Mouse (Mus musculus): ENCODE measurements around the gene Tnfaip8l2. TPM values are rescaled to one million over a fixed set of nuclear protein-coding genes. Genes with fewer than 3 reads are reported as not detected.
A peak's percentile ranks its signal among the peaks of the same experiment; 100 is the strongest.

Gene Tnfaip8l2
- total and polyA plus RNA-seq, 2 experiments = 2.3 to 4.0 TPM

GRCm38 (mm10) chr3:95163419-95164255, 21.5 kb upstream of the Tnfaip8l2 start:
- Histone ChIP-seq H3K4me3 (ENCODE audit: insufficient read depth, low read depth, low read length) (no peak overlapping the region), H3K9ac (ENCODE audit: low read depth, low read length) (no peak overlapping the region), H3K36me3 (ENCODE audit: control insufficient read depth, insufficient read depth, low read length) (no peaks in the 10 kb centered on the region), H3K4me1 (ENCODE audit: control insufficient read depth, insufficient read depth, low read length) (peaks cover 3% of the 10 kb centered on the region), H3K27me3 (ENCODE audit: control insufficient read depth, insufficient read depth, low read length) (peaks cover 5% of the 10 kb centered on the region; the same call in 1 of the 2 replicates), H3K79me2 (ENCODE audit: control insufficient read depth, insufficient read depth, low read length) (no peaks in the 10 kb centered on the region), H3K27ac (replicated peaks; ENCODE audit: insufficient read depth, low read depth, low read length) (peak overlapping the region; percentile 25; the same call in 1 of the 2 replicates)
- DNase-seq (ENCODE audit: extremely low read depth, low read depth, low spot score) = peak; percentile 26
- 75% methylated on average over 11 of the region's 11 CpGs for WGBS
- TF ChIP-seq CTCF (IDR thresholded peaks at IDR 0.05; ENCODE audit: low read depth, low read length) (no peak), POLR2A (IDR thresholded peaks at IDR 0.05; ENCODE audit: extremely low read depth, insufficient read depth, low read length) (no peak)

GRCm38 (mm10) chr3:95162345-95162628, 20.1 kb upstream of the Tnfaip8l2 start:
- Histone ChIP-seq H3K36me3 (ENCODE audit: control insufficient read depth, insufficient read depth, low read length) (no peaks in the 10 kb centered on the region), H3K4me3 (ENCODE audit: insufficient read depth, low read depth, low read length) (no peak overlapping the region), H3K79me2 (ENCODE audit: control insufficient read depth, insufficient read depth, low read length) (no peaks in the 10 kb centered on the region), H3K4me1 (ENCODE audit: control insufficient read depth, insufficient read depth, low read length) (peaks cover 3% of the 10 kb centered on the region), H3K9ac (ENCODE audit: low read depth, low read length) (no peak overlapping the region), H3K27ac (replicated peaks; ENCODE audit: insufficient read depth, low read depth, low read length) (no peak overlapping the region), H3K27me3 (ENCODE audit: control insufficient read depth, insufficient read depth, low read length) (peaks cover 5% of the 10 kb centered on the region; the same call in 1 of the 2 replicates)
- no peak for DNase-seq (ENCODE audit: extremely low read depth, low read depth, low spot score)
- TF ChIP-seq POLR2A (IDR thresholded peaks at IDR 0.05; ENCODE audit: extremely low read depth, insufficient read depth, low read length) (no peak), CTCF (IDR thresholded peaks at IDR 0.05; ENCODE audit: low read depth, low read length) (no peak)
- 52% methylated on average over 2 of the region's 2 CpGs for WGBS

GRCm38 (mm10) chr3:95161618-95162344, 19.6 kb upstream of the Tnfaip8l2 start:
- Histone ChIP-seq H3K4me1 (ENCODE audit: control insufficient read depth, insufficient read depth, low read length) (peaks cover 3% of the 10 kb centered on the region), H3K27ac (replicated peaks; ENCODE audit: insufficient read depth, low read depth, low read length) (no peak overlapping the region), H3K36me3 (ENCODE audit: control insufficient read depth, insufficient read depth, low read length) (no peaks in the 10 kb centered on the region), H3K9ac (ENCODE audit: low read depth, low read length) (0 out of 2 replicates have a peak overlapping the region, but pooled peaks have one; percentile 25), H3K27me3 (ENCODE audit: control insufficient read depth, insufficient read depth, low read length) (peaks cover 5% of the 10 kb centered on the region; the same call in 1 of the 2 replicates), H3K79me2 (ENCODE audit: control insufficient read depth, insufficient read depth, low read length) (no peaks in the 10 kb centered on the region), H3K4me3 (ENCODE audit: insufficient read depth, low read depth, low read length) (peak overlapping the region; percentile 63)
- DNase-seq (ENCODE audit: extremely low read depth, low read depth, low spot score) = no peak
- 36% methylated on average over 9 of the region's 9 CpGs for WGBS
- TF ChIP-seq POLR2A (IDR thresholded peaks at IDR 0.05; ENCODE audit: extremely low read depth, insufficient read depth, low read length) = no peak
- TF ChIP-seq CTCF (IDR thresholded peaks at IDR 0.05; ENCODE audit: low read depth, low read length) = no peak

DNA sequence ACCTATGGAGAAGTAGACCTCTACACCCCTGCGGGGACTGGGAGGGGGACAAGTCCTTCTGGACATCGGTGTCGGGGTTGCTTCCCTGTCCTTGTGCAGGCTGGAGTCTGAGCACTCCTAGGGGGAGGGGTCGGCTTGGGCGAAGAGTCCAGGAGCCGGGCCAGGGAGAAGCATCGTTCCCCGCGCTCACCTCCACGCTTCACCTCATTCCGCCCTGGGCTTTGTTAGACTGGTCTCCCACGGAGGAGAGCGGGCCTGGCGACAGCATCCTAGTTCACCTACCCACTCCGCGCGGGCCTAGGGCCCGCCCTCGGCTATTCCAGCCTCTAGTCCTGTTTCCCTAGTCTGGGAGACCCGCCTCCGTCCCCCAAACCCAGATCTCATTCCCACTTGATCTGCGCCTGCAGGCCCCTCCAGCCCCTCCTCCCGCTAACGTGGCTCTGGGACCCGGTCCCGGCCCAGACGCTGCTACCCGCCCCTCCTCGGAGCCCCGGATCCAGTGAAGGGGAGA, 18.9 kb upstream of the Tnfaip8l2 start:
- Histone ChIP-seq H3K4me1 (ENCODE audit: control insufficient read depth, insufficient read depth, low read length) (peaks cover 3% of the 10 kb centered on the region), H3K27me3 (ENCODE audit: control insufficient read depth, insufficient read depth, low read length) (peaks cover 5% of the 10 kb centered on the region; the same call in 1 of the 2 replicates), H3K9ac (ENCODE audit: low read depth, low read length) (peak overlapping the region; percentile 6; the same call in 1 of the 2 replicates), H3K79me2 (ENCODE audit: control insufficient read depth, insufficient read depth, low read length) (no peaks in the 10 kb centered on the region), H3K27ac (replicated peaks; ENCODE audit: insufficient read depth, low read depth, low read length) (no peak overlapping the region), H3K4me3 (ENCODE audit: insufficient read depth, low read depth, low read length) (peak overlapping the region; percentile 63), H3K36me3 (ENCODE audit: control insufficient read depth, insufficient read depth, low read length) (no peaks in the 10 kb centered on the region)
- 9% methylated on average over 30 of the region's 30 CpGs for WGBS
- TF ChIP-seq POLR2A (IDR thresholded peaks at IDR 0.05; ENCODE audit: extremely low read depth, insufficient read depth, low read length) (no peak), CTCF (IDR thresholded peaks at IDR 0.05; ENCODE audit: low read depth, low read length) (no peak)
- no peak for DNase-seq (ENCODE audit: extremely low read depth, low read depth, low spot score)

DNA sequence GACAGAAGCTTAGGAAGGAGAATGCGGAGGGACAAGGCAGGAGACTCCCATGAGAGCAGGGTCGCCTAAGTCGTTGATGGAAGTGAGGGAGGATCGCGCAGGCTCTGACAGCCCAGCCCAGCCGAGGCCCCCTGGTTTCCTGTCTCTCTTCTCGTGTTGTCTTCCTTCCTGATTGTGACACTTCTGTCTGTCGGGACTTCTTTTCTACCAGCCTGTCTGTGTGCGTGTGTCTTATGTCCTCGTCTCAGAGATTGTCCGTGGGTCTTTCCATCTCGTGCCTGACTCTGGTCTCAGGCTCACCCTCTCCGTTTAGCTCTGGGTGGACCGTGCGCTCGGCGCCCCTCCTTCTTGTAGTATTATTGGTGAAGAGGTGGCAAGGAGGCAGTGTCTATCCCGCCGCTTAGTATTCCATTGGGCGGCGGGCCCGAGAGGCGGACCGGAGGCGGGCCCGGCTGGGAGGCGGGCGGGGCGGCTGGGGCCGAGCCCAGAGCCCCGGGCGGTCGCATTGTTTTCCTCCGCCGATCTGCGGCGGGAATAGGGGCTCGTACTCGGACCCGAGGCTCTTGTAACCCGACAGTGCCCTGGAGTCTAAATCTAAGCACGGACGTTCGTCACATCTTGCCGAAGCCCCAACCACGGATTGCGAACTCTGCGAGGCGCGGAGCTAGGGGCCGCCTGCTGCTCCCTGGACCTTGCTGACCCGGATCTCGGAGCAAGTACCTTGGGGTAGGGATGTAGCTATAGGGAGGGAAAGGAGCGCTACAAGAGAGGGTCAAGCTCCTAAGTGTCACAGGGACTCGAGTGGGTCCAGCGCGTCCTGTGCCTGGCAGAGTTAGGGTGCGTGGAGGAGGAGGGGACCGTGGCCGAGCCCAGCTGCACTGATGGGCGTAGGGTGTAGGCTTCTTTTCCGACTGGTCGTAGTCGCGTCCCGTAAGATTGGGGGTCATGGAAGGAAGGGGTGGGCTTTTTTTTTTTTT, 18.1 kb upstream of the Tnfaip8l2 start, which contains the start of gene Sema6c:
Sema6c (plus strand) TSS at position 471 of the 977 bp plus-strand sequence.
- 0 out of 2 replicates have a peak, but pooled peaks have one; percentile 5 for TF ChIP-seq POLR2A (IDR thresholded peaks at IDR 0.05; ENCODE audit: extremely low read depth, insufficient read depth, low read length)
- no peak for TF ChIP-seq CTCF (IDR thresholded peaks at IDR 0.05; ENCODE audit: low read depth, low read length)
- Histone ChIP-seq H3K9ac (ENCODE audit: low read depth, low read length) (peak within 1 kb of the TSS; percentile 46), H3K79me2 (ENCODE audit: control insufficient read depth, insufficient read depth, low read length) (no peaks in the 10 kb centered on the region), H3K4me3 (ENCODE audit: insufficient read depth, low read depth, low read length) (peak within 1 kb of the TSS; percentile 63), H3K4me1 (ENCODE audit: control insufficient read depth, insufficient read depth, low read length) (peaks cover 3% of the 10 kb centered on the region), H3K27me3 (ENCODE audit: control insufficient read depth, insufficient read depth, low read length) (peaks cover 5% of the 10 kb centered on the region; the same call in 1 of the 2 replicates), H3K36me3 (ENCODE audit: control insufficient read depth, insufficient read depth, low read length) (no peaks in the 10 kb centered on the region), H3K27ac (replicated peaks; ENCODE audit: insufficient read depth, low read depth, low read length) (no peak within 1 kb of the TSS)
- under 1% methylated on average over 66 of the region's 66 CpGs for WGBS
- peak; percentile 74 for DNase-seq (ENCODE audit: extremely low read depth, low read depth, low spot score)

Data from liver, adult 2 months (tissue).